Mouse (Mus musculus) stomach, postnatal 0 days (tissue): Measurements from ENCODE around the gene Uhmk1. TPM values are rescaled to one million over a fixed set of nuclear protein-coding genes. Genes with fewer than 3 reads are reported as not detected.
A peak's percentile ranks its signal among the peaks of the same experiment; 100 is the strongest.

ENCODE experiments used
- ATAC-seq: fragments of 200-750 bp; cut with Nextera tagmentation; 2 replicates; pipeline ENCODE4 v1.8.0; 2017; ENCODE audit not compliant: low FRiP score, low TSS enrichment
- DNase-seq: peaks from one replicate; pipeline ENCODE4 v3.0.0-alpha.2; 2016; ENCODE audit warnings: low spot score
- H3K27ac ChIP-seq: fragments of 300-500 bp; sonication (generic); replicated peaks from 2 replicates; pipeline ENCODE4 v1.5.1; 2014; ENCODE audit warnings: mild to moderate bottlenecking, control low read depth
- H3K27me3 ChIP-seq: fragments of 300-500 bp; sonication (generic); 2 replicates; pipeline ENCODE4 v1.6.1; 2014; ENCODE audit warnings: low read length; ENCODE audit not compliant: control insufficient read depth, insufficient read depth
- H3K36me3 ChIP-seq: fragments of 300-500 bp; sonication (generic); 2 replicates; pipeline ENCODE4 v1.6.1; 2014; ENCODE audit warnings: low read length, mixed read lengths; ENCODE audit not compliant: control insufficient read depth, insufficient read depth
- H3K4me1 ChIP-seq: fragments of 300-500 bp; sonication (generic); replicated peaks from 2 replicates; pipeline ENCODE4 v1.6.1; 2014; ENCODE audit warnings: antibody characterized with exemption; ENCODE audit not compliant: control insufficient read depth, insufficient read depth
- H3K4me2 ChIP-seq: fragments of 300-500 bp; sonication (generic); replicated peaks from 2 replicates; pipeline ENCODE4 v1.6.1; 2014; ENCODE audit warnings: low read depth, mild to moderate bottlenecking, control low read depth, moderate library complexity
- H3K4me3 ChIP-seq: fragments of 300-500 bp; sonication (generic); 2 replicates; pipeline ENCODE4 v1.5.1; 2014; ENCODE audit warnings: low read depth, low read length, control low read depth
- H3K9ac ChIP-seq: fragments of 300-500 bp; sonication (generic); 2 replicates; pipeline ENCODE4 v1.6.1; 2014; ENCODE audit warnings: mild to moderate bottlenecking, low read length, control low read depth, mixed read lengths
- H3K9me3 ChIP-seq: fragments of 300-500 bp; sonication (generic); 2 replicates; pipeline ENCODE4 v1.6.1; 2016; ENCODE audit warnings: low read length; ENCODE audit not compliant: control insufficient read depth
- CTCF ChIP-seq: IDR thresholded peaks from 2 replicates; pipeline ENCODE4 v1.5.1; 2016; ENCODE audit warnings: antibody characterized with exemption, low read depth, mild to moderate bottlenecking, moderate library complexity
- EP300 ChIP-seq: optimal IDR thresholded peaks from 2 replicates; pipeline ENCODE3; 2016; ENCODE audit warnings: antibody characterized with exemption
- WGBS: fragments of 180-500 bp; shearing (Covaris S2); extraction: QIAGEN DNeasy Blood & Tissue Kit; methylation state at CpG from one replicate; pipeline ENCODE4 v1.1.7; 2014; 5-methylcytosine and 5-hydroxymethylcytosine counted together
- polyA plus RNA-seq: library from polyadenylated mRNA; unstranded; fragments of >200 nt; fragmentation: Nextera tagmentation; extraction: Ambion mirVana; gene quantifications from 2 replicates; pipeline ENCODE4 v1.2.1, GENCODE M21; 2015

The Uhmk1 gene
- polyA plus RNA-seq, 1 experiment from 2014 or later, result 4.1 TPM

GRCm38 (mm10) chr1:170160397-170160938 is 54.7 kb downstream of the Uhmk1 start:
- ATAC-seq, result peak; percentile 43
- TF ChIP-seq EP300, result no peak
- TF ChIP-seq CTCF, result no peak

GRCm38 (mm10) chr1:170159707-170160106 is 55.5 kb downstream of the Uhmk1 start:
- H3K4me1 ChIP-seq, result no peaks in the 10 kb centered on the region

More at GRCm38 (mm10) chr1:170160397-170160938, 54.7 kb downstream of the Uhmk1 start:
- H3K4me1 ChIP-seq, result no peaks in the 10 kb centered on the region
- no peaks in the 10 kb centered on the region for H3K27me3 ChIP-seq
- no peak overlapping the region for H3K9ac ChIP-seq
- H3K27ac ChIP-seq, result no peak overlapping the region
- peaks cover 4% of the 10 kb centered on the region for H3K36me3 ChIP-seq
- no peak overlapping the region for H3K4me3 ChIP-seq
- 67% methylated on average over 3 of the region's 3 CpGs for WGBS
- no peak for DNase-seq
- H3K4me2 ChIP-seq, result no peak overlapping the region
- H3K9me3 ChIP-seq, result no peaks in the 10 kb centered on the region

DNA sequence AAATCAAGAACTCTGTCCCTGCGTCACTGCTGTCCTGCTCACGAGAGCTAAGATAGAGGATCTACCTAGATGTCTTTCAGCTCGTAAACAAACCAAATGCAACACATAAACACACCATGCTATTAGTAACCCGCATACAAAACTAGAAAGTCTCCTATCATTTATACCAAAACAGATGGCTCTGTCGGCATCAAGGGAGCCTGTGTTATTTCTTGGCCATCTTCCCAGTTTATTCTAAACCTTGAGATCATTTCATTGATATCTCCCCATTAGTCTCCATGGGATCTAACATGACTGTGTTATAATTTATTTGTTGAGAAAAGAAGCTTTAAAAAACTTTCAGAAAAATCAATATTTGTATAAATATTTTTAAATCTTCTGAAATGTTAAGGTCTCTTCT is 59.4 kb downstream of the Uhmk1 start:
- H3K4me2 ChIP-seq, result no peak overlapping the region
- peaks cover 4% of the 10 kb centered on the region for H3K36me3 ChIP-seq
- WGBS, result 67% methylated on average over 5 of the region's 5 CpGs
- no peak overlapping the region for H3K4me3 ChIP-seq
- TF ChIP-seq CTCF, result no peak
- no peak for TF ChIP-seq EP300
- no peak overlapping the region for H3K9ac ChIP-seq
- H3K4me1 ChIP-seq, result no peaks in the 10 kb centered on the region
- DNase-seq (no peak), ATAC-seq (no peak)
- H3K27ac ChIP-seq, result no peak overlapping the region
- no peaks in the 10 kb centered on the region for H3K9me3 ChIP-seq
- no peaks in the 10 kb centered on the region for H3K27me3 ChIP-seq

More at GRCm38 (mm10) chr1:170159707-170160106, 55.5 kb downstream of the Uhmk1 start:
- TF ChIP-seq EP300 (no peak), CTCF (peak; percentile 31; the same call in 1 of the 2 replicates)
- H3K27ac ChIP-seq, result no peak overlapping the region
- ATAC-seq (no peak), DNase-seq (no peak)
- H3K4me2 ChIP-seq, result no peak overlapping the region
- H3K9me3 ChIP-seq, result no peaks in the 10 kb centered on the region
- H3K36me3 ChIP-seq, result peaks cover 4% of the 10 kb centered on the region
- no peaks in the 10 kb centered on the region for H3K27me3 ChIP-seq
- 85% methylated on average over 2 of the region's 2 CpGs for WGBS
- no peak overlapping the region for H3K4me3 ChIP-seq
- H3K9ac ChIP-seq, result no peak overlapping the region

DNA sequence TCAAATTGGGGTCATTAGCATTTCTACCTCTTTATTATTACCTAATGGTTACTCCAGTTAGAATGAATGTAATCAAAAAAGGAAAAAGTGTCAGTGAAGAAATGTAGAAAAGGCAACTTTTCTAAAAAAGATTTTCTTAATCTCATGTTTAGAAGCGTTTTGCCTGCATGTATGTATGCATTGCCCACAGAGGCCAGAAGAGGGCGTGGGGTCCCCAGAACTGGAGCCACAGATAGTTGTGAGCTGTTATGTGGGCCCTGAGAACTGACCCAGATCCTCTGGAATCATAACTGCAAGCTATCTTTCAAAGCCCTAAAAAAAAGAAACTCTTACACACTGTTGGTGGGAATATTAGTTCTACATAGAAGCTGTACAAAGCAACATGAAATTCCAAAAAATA is 59.9 kb downstream of the Uhmk1 start:
- no peak overlapping the region for H3K4me2 ChIP-seq
- WGBS, result 61% methylated on average over 2 of the region's 2 CpGs
- DNase-seq, result no peak
- no peaks in the 10 kb centered on the region for H3K4me1 ChIP-seq
- no peak overlapping the region for H3K9ac ChIP-seq
- H3K9me3 ChIP-seq, result no peaks in the 10 kb centered on the region
- H3K4me3 ChIP-seq, result no peak overlapping the region
- peaks cover 4% of the 10 kb centered on the region for H3K36me3 ChIP-seq
- H3K27me3 ChIP-seq, result no peaks in the 10 kb centered on the region
- TF ChIP-seq CTCF (peak; percentile 45), EP300 (no peak)
- H3K27ac ChIP-seq, result no peak overlapping the region
- no peak for ATAC-seq

- Histone ChIP-seq H3K9ac (no peak overlapping the region), H3K27ac (no peak overlapping the region), H3K27me3 (no peaks in the 10 kb centered on the region), H3K4me1 (no peaks in the 10 kb centered on the region), H3K9me3 (no peaks in the 10 kb centered on the region), H3K36me3 (peaks cover 8% of the 10 kb centered on the region), H3K4me3 (no peak overlapping the region), H3K4me2 (no peak overlapping the region)
- DNase-seq (no peak), ATAC-seq (no peak)
- WGBS, result 87% methylated on average over 8 of the region's 8 CpGs
- TF ChIP-seq CTCF (no peak), EP300 (no peak)
Measured at GRCm38 (mm10) chr1:170153986-170154385, 61.2 kb downstream of the Uhmk1 start.

GRCm38 (mm10) chr1:170152552-170152951 is 62.6 kb downstream of the Uhmk1 start:
- TF ChIP-seq EP300 (no peak), CTCF (no peak)

More at GRCm38 (mm10) chr1:170152552-170152951, 62.6 kb downstream of the Uhmk1 start:
- H3K4me3 ChIP-seq, result no peak overlapping the region
- H3K9me3 ChIP-seq, result no peaks in the 10 kb centered on the region
- WGBS, result 96% methylated on average over 2 of the region's 2 CpGs
- H3K36me3 ChIP-seq, result peaks cover 15% of the 10 kb centered on the region
- H3K27me3 ChIP-seq, result no peaks in the 10 kb centered on the region
- DNase-seq (no peak), ATAC-seq (no peak)
- no peak overlapping the region for H3K4me2 ChIP-seq
- H3K27ac ChIP-seq, result no peak overlapping the region
- H3K9ac ChIP-seq, result no peak overlapping the region
- no peaks in the 10 kb centered on the region for H3K4me1 ChIP-seq
